Mouse (Mus musculus) T-helper 1 cell (primary cell): ENCODE results near the gene Arhgap9.
"Not testable (repeated sequence)": the region's sequence is repeated elsewhere in the genome, so short reads cannot be mapped to it uniquely, and the experiment has no call there.

Experiments used
- in situ Hi-C: fragments of 300-600 bp; cut with MboI, MseI; formaldehyde crosslinking; loops from one replicate; pipeline ENCODE4 v1.15.1; 2025; ENCODE audit warnings: high pct_unique_total_duplicates

The Arhgap9 gene

GRCm38 (mm10) chr10:127291881-127292638 lies 29.7 kb upstream of the Arhgap9 start:
- in situ Hi-C loops: no loop called here

- in situ Hi-C loops: no loop called here
Measured at GRCm38 (mm10) chr10:127292987-127293538, 28.7 kb upstream of the Arhgap9 start.

GRCm38 (mm10) chr10:127293590-127294113 lies 28.1 kb upstream of the Arhgap9 start:
- in situ Hi-C loops: no loop called here

DNA sequence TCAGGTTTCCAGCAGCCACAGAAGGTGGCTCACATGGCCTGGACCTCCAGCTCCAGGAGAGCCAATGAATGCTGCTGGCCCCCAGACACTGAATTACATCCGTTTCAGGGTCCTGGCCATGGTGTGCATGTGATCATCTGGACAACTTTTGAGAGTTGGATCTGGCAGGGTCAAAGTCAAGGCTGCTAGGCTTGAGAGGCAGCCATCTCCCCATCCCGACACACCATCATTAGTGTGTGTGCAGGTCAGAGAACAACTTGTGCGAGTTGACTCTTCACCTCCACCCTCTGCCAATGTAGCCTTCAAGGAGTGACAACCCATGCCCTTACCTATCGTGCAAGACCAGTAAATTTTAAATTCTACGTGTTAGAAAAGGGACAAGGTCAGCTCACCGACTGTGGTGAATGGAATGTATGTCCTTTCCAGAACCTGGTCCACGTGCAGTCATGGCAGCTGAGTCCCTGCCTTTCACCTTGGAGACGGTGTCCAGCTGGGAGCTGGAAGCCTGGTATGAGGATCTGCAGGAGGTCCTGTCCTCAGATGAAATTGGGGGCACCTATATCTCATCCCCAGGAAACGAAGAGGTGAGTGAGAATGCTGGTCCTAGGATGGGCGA lies 26.8 kb upstream of the Arhgap9 start:
- in situ Hi-C loops: no loop called here

DNA sequence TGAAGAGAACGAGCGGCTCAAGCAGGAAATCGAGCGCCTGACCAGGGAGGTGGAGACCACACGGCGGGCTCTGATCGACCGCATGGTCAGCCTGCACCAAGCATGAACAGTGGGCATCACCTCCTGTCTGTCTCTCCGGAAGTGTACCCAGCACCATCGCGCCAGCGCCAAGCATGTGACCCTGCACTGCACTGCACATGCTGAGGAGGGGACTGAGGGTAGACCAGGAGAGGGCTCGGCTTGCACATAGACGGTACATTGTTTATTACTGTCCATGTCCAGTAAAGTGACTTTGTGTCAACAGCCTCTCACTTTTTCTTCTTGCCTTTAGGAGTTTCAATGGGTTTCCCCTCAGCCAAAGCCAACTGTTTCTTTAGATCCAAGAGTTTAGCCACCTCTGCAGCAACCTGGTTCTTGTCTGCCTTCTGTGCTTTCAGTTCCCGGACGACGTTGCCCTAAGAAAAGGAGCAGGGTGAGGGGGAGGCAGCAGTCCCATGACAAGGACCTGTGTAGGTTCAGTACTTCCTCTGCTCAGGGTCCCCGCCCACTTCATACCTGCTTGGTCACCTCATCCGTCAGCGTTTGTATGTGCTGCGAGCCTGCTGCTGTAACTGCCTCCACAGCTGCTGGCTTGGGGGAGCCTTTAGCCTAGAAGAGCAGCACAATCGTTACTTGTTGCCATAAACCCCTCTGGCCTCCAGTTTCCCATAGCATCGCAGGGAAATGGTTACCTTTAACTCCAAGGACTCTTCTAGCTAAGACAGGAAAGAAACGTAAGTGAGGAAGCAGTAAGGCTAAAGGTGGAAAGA lies 25.6 kb upstream of the Arhgap9 start:
- in situ Hi-C loops: no loop called here

DNA sequence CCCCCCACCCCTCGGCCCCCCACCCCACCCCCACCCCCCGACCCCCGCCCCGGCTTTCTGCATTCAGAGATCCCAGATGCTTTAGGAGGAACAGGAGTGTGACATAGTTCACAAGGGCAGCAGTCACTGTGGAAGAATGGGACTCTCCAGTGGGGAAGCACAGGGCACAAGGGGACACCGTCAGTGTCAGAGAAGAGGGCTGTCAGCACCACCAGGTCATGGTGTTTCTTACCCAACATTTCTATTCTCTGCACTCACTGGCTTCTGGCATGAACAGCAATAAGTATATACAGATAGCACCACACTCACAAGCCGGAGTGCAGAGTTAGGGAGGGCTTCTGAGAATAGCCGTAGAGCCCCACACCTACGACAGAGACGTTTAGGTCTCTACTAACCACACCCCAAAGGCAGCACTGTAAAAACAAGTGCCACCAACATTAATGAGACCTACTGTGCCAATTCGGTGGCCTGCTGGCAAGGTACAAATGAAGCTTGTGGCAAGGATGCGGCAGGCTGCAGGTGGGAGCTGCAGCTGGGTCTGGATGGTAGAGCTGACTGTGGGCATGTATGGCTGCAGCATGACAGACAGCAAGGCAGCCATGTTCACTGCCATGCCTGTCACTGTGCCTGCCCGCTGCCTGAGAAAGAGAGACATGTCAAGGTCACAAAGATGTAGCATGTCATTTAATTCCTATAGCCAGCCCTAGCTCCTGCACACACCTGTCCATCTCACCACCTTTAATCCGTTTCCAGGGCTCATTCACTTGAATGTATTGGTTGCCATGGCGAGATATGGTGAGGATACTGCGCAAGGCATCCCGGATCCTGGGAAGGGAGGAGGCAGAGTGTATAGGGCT lies 24.5 kb upstream of the Arhgap9 start:
- in situ Hi-C loops: no loop called here

GRCm38 (mm10) chr10:127300361-127300760 lies 21.4 kb upstream of the Arhgap9 start:
- in situ Hi-C loops: no loop called here

DNA sequence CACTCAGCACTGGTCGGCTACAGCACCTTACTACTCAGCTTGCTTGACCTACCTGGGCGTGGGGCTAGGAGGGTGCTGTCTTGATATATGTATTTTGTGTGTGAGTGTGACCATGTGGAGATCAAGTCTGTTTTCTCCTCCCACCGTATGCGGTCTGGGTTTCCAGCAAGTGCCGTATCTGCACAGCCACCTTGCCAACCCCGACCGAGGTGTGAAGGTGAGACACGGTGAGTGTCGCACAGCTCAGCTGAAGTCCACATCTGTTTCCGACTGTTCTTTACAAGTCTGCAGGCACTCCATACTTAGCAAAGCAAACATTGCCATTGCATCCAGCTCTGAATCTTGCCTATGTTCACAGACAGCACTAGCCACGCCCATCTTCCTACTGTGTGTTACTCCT lies 18.6 kb upstream of the Arhgap9 start:
- in situ Hi-C loops: no loop called here

GRCm38 (mm10) chr10:127309167-127309566 lies 12.6 kb upstream of the Arhgap9 start:
- in situ Hi-C loops: not testable (repeated sequence)

DNA sequence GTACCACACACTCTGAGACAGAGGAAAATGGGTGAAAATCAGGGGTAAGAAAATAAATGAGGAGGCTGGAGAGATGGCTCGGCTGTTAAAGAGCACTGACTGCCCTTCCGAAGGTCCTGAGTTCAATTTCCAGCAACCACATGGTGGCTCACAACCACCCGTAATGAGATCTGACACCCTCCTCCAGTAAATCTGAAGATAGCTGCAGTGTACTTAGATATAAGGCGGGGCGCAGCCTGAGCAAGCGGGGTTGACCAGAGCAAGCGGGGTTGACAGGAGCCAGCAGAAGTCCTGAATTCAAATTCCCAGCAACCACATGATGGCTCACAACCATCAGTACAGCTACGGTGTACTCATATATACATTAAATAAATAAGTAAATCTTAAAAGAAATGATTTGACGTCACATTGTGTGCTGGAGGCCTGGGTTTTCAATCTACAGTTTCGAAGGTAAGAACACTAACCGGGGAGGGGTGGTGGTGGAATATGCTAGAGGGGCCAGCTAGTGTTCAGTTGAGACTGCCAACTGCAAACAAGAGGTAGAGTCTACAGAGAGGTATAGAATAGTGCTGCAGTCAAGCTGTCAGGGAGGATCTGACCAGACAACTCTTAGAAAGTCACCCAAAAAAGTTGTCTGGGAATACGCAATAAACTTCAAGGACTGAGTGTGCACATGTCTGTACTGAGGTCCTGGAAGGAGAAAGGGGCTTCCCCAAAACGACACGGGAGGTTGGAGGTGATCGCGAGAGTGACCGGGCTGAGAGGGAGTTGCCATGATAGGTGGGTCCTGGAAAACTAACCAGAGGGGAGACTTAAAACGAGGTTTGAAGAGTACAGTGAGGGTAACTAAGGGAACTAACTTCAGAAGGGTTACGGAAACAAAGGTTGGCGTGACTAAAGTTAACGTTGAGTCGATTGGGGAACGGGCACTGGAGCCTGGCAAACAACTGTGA lies 11.0 kb upstream of the Arhgap9 start:
- in situ Hi-C loops: no loop called here

- in situ Hi-C loops: no loop called here
Measured at GRCm38 (mm10) chr10:127311476-127312355, 10.0 kb upstream of the Arhgap9 start, which contains the start of gene Mars. Gene Mars (minus strand): TSS chr10:127311786.

DNA sequence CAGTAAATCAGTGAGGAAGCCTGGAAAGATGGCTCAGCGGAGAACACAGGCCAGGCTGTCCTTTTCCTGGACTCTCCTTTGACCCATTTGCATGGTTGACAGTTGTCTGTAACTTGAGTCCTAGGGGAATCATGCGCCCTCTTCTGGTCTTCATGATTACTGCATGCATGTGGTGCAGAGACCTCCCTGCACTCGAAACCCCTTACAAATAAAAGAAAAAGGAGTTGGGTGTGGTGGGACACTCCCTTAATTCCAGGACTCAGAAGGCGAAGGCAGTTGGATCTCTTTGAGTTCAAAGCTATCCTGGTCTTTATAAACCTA lies 9.4 kb upstream of the Arhgap9 start:
- in situ Hi-C loops: no loop called here

GRCm38 (mm10) chr10:127312858-127313257 lies 8.9 kb upstream of the Arhgap9 start:
- in situ Hi-C loops: no loop called here

DNA sequence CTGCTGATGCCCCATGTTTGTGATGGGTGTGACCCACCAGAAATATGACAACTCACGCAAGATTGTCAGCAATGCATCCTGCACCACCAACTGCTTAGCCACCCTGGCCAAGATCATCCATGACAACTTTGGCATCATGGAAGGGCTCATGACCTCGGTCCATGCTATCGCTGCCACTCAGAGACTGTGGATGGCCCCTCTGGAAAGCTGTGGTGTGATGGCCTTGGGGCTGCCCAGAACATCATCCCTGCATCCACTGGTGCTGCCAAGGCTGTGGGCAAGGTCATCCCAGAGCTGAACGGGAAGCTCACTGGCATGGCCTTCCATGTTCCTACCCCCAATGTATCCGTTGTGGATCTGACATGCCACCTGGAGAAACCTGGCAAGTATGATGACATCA lies 8.2 kb upstream of the Arhgap9 start:
- in situ Hi-C loops: not testable (repeated sequence)

- in situ Hi-C loops: loop anchor here (5.0 kb wide), 1 partner anchor 1307 kb away; no protein-coding TSS in a partner anchor
Measured at GRCm38 (mm10) chr10:127314950-127315349, 6.8 kb upstream of the Arhgap9 start.

DNA sequence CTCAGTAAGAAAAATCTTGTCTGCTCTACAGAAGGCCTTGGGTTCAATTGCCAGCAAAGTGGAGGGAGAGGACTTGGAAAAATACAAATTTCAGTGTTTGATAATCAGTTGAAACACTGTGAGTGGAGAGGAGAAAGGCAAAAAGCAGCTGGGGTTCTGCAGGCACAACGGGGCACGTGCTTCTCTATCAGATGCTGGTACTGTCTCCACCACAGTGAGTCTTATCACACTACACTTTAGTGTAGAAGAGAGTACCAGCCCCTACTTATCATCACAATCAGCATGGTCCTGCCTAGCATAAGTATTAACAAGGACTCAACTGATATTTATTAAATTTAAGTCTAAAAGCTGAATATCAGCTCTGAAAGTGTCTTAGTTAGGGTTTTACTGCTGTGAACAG lies 4.5 kb upstream of the Arhgap9 start:
- in situ Hi-C loops: loop anchor here (5.0 kb wide), 1 partner anchor 1305 kb away; no protein-coding TSS in a partner anchor

DNA sequence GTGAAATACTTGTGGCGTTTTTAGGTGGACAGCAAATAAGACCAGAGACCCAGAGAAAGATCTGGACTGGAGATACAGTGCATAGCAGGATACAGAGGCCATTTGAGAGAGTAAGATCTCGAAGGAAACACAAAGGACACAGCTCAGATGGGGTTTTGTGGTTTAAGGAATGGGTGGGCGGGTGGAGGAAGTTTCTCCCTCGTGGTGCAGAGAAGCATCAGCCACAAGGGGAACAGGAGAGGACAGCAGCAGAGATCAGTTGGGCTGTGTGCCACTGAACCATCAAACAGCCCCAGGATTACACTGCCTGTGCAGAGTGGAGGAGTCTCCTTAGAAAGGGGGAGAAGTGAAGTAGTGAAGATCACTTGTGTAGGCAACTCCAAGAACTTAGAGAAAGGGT lies 3.8 kb upstream of the Arhgap9 start:
- in situ Hi-C loops: loop anchor here (5.0 kb wide), 1 partner anchor 1304 kb away; no protein-coding TSS in a partner anchor

DNA sequence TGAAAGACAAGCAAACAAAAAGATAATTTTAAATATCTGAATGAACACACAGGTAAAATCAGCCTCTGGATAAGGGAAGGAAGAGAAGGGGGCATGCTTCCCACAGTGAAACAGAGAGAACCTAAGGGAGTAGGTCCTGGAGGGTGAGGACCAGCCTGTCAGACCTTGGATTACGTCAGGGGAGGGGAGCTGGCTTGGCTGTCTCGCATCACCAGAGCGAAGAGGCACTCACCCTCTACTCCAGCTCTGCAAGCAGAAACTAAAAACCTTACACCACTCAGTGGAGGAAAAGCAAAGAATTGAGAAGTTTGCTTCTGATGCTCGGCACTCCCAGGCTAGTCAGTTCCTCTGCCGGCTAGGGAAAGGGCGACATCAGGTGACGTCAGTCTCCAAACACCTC lies 1.8 kb upstream of the Arhgap9 start:
- in situ Hi-C loops: loop anchor here (5.0 kb wide), 1 partner anchor 1302 kb away; no protein-coding TSS in a partner anchor

- in situ Hi-C loops: no loop called here
Measured at GRCm38 (mm10) chr10:127322178-127322577, 414 bp downstream of the Arhgap9 start.
